Mouse (Mus musculus) thymus, postnatal 0 days (tissue): ENCODE measurements at regions not wholly inside any gene's neighbourhood (a gene's known extent, or its start where the extent isn't known, plus 50 kb on each side); places are given as distances from the start of the nearest gene placed in this dataset.
"Not testable (repeated sequence)": the region's sequence is repeated elsewhere in the genome, so short reads cannot be mapped to it uniquely, and the experiment has no call there.

ENCODE experiments used
- DNase-seq: peaks from one replicate; pipeline ENCODE4 v3.0.0-alpha.2; 2015; ENCODE audit warnings: low spot score

DNA sequence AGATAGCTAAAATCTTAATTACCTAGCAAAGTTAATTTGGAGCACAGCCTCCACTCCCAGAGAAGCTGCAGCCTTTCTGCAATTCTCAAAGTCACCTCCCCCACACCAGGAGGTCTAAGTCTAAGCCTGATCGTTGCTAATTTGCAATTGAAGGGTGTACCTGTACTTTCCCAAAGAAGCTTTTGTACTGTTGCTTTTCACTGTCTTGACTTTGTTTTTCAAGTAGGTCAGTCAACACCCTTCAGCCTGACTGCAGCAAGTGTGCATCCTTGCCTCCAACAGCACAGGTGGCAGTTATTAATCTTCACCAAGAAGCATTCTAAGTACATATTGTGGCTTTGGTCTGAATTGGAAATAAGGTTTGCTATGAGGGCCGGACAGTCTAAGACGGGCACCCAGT is 91.7 kb upstream of the Slc22a30 start:
- not testable (repeated sequence) for DNase-seq

GRCm38 (mm10) chr19:8497526-8497925 is 92.6 kb upstream of the Slc22a30 start:
- DNase-seq, result not testable (repeated sequence)

DNA sequence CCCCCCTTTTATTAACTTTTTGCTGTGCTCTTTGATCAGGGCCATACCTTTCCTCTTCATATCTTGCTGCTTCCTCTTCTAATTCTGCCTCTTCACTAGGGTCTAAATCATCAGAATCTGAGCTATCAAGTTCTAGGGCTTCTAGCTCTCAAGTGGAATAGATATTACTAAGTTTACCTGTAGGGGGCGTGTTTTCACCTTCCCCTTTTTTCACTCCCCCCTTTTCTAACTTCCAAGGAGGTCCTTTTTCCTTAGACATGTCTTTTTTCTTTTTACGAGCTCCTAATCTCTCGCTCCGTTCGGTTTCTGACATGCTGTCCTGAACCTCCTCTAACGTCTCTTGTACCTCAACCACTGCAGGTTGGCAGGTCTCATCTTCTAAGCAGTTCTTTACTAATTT is 73.3 kb upstream of the Slc22a8 start:
- peak; percentile 59 for DNase-seq

DNA sequence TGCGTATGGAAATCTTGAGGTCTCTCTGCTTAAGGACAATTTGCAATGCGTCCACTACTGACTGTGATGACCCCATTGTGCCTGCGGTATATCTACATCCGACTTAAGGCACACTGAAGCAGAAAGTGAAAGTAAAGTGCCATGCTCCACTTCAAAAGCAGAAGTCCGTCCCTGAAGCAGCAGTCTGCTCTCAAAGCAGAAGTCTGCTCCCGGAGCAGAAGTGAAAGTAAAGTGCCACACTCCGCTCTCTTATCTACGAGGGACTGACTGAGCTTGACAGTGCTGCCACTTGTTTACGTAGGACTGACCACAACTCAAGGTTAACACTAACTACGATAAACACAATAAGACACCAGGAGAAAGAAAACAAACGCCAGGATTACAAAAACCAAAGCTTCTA is 72.8 kb upstream of the Slc22a8 start:
- DNase-seq, result peak; percentile 83

DNA sequence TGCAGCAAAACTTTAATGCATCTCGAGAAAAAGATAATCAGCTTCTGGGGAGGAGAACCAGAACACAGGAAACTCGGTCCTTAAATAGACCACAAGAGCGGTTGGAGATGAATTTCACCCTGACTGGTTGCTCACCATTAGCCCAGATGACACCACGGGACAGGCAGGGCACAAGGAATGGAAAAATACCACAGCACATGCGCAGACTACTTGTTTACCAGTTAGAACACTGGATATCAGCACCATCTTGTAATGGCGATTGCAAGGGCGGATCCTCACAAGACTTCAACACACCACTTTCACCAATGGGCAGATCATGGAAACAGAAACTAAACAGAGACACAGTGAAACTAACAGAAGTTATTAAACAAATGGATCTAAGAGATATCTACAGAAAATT is 72.1 kb upstream of the Slc22a8 start:
- not testable (repeated sequence) for DNase-seq

- no peak for DNase-seq
These were observed 56.5 kb upstream of the Slc22a8 start for GRCm38 (mm10) chr19:8534597-8534996.

DNA sequence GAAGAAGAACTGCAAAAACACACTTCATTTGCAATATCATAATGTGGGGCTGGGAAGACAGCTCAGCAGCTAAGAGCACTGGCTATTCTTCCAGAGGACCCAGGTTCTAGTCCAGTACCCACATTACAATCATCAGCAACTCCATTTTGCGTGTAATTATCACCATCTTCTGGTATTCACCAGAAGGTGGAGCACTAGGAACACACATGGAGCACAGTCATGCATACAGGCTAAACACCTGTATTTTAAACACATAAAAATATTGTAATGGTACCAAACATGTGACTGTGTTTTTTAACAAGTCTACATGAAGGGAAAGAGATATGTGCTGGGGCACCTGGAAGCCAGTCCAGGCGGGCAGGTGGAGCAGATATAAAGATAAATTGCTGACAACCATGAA is 55.0 kb upstream of the Slc22a8 start:
- DNase-seq, result peak; percentile 36
